Mouse (Mus musculus) megakaryocyte, embryonic 14.5 days (primary cell): ENCODE results near the gene Terb2. TPM values are rescaled to one million over a fixed set of nuclear protein-coding genes. Genes with fewer than 3 reads are reported as not detected.
A peak's percentile ranks its signal among the peaks of the same experiment; 100 is the strongest.

Experiments used
- H3K27me3 ChIP-seq: replicated peaks from 2 replicates; pipeline ENCODE3; 2012; ENCODE audit warnings: inconsistent platforms
- H3K36me3 ChIP-seq: replicated peaks from 2 replicates; pipeline ENCODE3; 2012; ENCODE audit warnings: low read length, inconsistent platforms, mixed read lengths
- H3K4me1 ChIP-seq: 2 replicates; pipeline ENCODE4 v1.6.1; 2012; ENCODE audit warnings: inconsistent platforms
- H3K4me3 ChIP-seq: replicated peaks from 2 replicates; pipeline ENCODE3; 2012; ENCODE audit warnings: moderate library complexity, mild to moderate bottlenecking, inconsistent platforms
- H3K9me3 ChIP-seq: 2 replicates; pipeline ENCODE4 v1.6.1; 2012; ENCODE audit warnings: inconsistent platforms
- FLI1 ChIP-seq: IDR thresholded peaks from 2 replicates; pipeline ENCODE4 v1.6.1; 2012; ENCODE audit warnings: low read length, inconsistent platforms, mixed read lengths
- GATA1 ChIP-seq: IDR thresholded peaks from 3 replicates; pipeline ENCODE4 v1.6.1; 2012; ENCODE audit warnings: mixed read lengths, low read length, inconsistent platforms, borderline replicate concordance
- polyA plus RNA-seq: library from polyadenylated mRNA; stranded (reverse); fragments of >175 nt; gene quantifications from 2 replicates; pipeline ENCODE4 v1.2.3, GENCODE M21; 2012; ENCODE audit warnings: low replicate concordance; ENCODE audit not compliant: insufficient read depth

Terb2 gene
- polyA plus RNA-seq, 1 experiment = not detected

DNA sequence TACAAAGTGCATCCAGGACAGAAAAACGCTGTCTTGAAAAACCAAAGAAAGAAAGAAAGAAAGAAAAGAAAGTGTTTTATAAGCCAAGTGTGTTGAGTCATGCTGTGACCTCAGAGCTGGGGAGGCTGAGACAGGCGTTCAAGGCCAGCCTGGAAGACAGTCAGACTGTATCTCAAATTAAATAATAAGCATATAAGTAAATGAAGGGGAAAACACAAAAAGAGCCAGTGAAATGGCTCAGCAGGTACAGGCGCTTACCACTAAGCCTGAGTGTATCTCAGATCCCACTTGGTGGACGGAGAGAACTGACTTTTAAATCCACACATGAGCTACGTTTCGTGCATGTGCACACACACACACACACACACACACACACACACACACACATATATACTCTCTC is 36.8 kb upstream of the Terb2 start:
- Histone ChIP-seq H3K27me3 (no peaks in the 10 kb centered on the region), H3K9me3 (no peaks in the 10 kb centered on the region), H3K4me1 (peaks cover 56% of the 10 kb centered on the region), H3K4me3 (peak overlapping the region; percentile 95), H3K36me3 (peaks cover 44% of the 10 kb centered on the region)
- TF ChIP-seq FLI1 (no peak), GATA1 (no peak)

DNA sequence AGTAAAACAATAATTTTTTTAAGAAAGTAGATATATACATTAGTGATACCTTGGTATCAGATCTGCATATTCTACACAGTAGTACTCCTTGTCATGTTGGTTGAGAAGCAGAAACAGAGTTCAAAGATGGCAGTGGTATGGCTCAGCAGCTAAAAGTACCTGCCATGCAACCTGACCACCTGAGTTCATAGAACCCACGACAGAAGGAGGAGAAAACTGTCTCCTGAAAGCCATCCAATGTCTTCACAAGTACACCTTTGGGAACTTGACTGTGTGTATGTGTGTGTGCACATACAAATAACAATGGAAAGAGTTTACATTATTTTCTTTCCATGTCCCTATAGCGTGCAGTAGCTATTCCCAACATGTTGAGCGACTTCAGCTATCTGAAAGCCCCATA is 36.4 kb upstream of the Terb2 start:
- H3K4me3 ChIP-seq = peak overlapping the region; percentile 95
- peaks cover 56% of the 10 kb centered on the region for H3K4me1 ChIP-seq
- no peak for TF ChIP-seq FLI1
- TF ChIP-seq GATA1 = no peak
- H3K9me3 ChIP-seq = no peaks in the 10 kb centered on the region
- peaks cover 48% of the 10 kb centered on the region for H3K36me3 ChIP-seq
- no peaks in the 10 kb centered on the region for H3K27me3 ChIP-seq

DNA sequence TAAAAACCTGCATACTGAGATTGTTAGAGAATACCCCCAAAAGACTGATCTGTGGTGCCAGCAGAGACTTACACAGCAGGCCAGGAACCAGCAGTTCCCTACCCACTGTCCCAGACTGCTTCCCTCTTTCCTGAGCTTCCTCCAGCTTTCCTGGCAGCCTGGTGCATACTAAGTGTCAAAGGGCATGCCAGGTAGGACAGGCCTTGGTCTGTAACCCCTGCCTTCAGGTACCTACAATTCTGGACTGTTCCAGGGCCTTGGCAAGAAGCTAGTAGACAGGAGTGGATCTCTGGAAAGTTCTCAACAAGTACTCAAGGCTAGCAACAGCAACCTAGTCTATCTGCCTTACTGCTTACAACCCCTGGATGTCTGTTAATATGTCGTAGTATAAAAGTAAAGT is 34.9 kb upstream of the Terb2 start:
- TF ChIP-seq FLI1 = no peak
- no peak for TF ChIP-seq GATA1
- Histone ChIP-seq H3K36me3 (peaks cover 61% of the 10 kb centered on the region), H3K9me3 (no peaks in the 10 kb centered on the region), H3K4me3 (peak overlapping the region; percentile 57), H3K4me1 (peaks cover 64% of the 10 kb centered on the region), H3K27me3 (no peaks in the 10 kb centered on the region)

DNA sequence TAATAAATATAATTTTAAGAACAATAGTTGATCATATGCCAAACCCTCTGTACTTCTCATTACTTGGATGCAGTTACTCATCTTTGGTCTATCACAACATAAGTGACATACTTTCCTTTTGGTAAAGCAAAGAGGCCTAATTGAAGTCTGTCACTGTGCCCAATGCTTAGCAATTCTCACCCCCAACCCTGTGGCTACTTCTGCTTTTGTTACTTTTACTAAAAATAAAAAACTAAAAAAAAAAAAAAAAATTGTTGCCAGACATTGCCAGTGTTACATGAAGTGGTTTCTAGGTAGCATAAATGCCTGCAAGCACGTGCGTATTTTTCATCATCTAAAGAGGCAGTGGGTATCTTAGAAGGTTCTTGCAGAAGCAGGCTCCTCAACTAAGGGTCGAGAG is 33.2 kb upstream of the Terb2 start:
- Histone ChIP-seq H3K36me3 (peaks cover 63% of the 10 kb centered on the region), H3K4me1 (peaks cover 60% of the 10 kb centered on the region), H3K27me3 (no peaks in the 10 kb centered on the region), H3K9me3 (no peaks in the 10 kb centered on the region), H3K4me3 (no peak overlapping the region)
- TF ChIP-seq GATA1 = no peak
- no peak for TF ChIP-seq FLI1

DNA sequence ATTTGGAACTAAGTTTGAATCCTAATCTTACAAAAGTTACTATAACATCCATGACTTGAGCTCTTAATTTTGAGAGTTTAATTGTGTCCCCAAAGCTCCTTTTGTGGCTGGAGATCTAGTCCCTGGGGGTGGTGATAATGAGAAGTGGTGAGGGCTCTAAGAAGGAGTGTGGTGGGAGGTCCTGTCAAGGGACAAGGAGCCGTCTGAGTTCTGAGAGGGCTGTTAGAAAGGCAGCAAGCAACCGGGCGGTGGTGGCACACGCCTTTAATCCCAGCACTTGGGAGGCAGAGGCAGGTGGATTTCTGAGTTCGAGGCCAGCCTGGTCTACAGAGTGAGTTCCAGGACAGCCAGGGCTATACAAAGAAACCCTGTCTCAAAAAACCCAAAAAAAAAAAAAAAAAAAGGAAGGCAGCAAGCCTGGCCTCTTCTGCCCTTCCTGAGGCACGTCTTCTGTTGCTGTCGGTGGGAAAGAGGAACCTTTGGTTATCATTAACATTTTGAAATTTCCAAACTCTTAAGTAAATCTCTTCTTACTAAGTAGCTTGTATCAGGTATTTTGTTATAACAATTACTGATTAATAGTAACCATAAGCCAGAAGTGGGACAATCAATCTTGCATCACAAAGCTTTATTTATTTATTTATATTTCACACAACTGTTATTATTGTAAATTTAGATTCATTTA is 32.2 kb upstream of the Terb2 start:
- H3K9me3 ChIP-seq = no peaks in the 10 kb centered on the region
- no peak for TF ChIP-seq GATA1
- no peak for TF ChIP-seq FLI1
- no peaks in the 10 kb centered on the region for H3K27me3 ChIP-seq
- no peak overlapping the region for H3K4me3 ChIP-seq
- H3K4me1 ChIP-seq = peaks cover 57% of the 10 kb centered on the region
- H3K36me3 ChIP-seq = peaks cover 63% of the 10 kb centered on the region

DNA sequence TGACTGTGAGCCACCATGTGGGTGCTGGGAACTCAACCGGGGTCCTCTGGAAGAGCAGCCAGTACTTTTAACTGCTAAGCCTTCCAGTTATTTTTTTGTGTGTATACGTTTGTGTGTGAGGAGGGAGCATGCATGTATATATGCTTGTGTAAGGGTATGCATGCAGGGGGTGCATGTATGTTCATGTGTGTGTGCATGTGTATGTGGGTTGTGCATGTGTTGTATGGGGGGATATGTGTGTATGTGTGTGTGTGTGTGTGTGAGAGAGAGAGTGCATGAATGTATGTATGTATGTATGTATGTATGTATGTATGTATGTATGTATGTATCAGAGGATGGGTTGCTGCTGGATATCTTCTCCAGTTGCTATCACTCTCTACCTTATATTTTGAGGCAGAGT is 31.6 kb upstream of the Terb2 start:
- Histone ChIP-seq H3K4me3 (no peak overlapping the region), H3K9me3 (no peaks in the 10 kb centered on the region), H3K4me1 (peaks cover 50% of the 10 kb centered on the region), H3K27me3 (no peaks in the 10 kb centered on the region), H3K36me3 (peaks cover 63% of the 10 kb centered on the region)
- no peak for TF ChIP-seq GATA1
- no peak for TF ChIP-seq FLI1

DNA sequence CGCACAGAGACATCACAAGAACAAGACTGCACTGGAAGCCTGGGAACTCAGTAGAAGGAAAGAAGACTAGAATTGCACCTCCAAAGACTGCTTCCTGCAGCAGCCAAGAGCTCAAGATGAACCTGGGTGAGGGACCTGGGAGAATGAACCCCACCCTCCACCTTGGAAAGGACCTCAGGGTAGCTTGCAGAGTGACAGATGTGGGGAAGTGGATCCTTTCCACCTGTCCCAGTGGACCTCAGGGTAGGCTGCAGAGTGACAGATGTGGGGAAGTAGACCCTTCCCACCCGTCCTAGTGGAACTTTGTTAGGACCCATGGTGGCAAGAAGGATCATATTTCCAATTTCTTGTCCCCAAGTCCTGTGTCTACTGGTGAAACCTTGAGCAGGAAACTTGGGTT is 30.8 kb upstream of the Terb2 start:
- Histone ChIP-seq H3K9me3 (no peaks in the 10 kb centered on the region), H3K36me3 (peaks cover 57% of the 10 kb centered on the region), H3K4me3 (no peak overlapping the region), H3K27me3 (no peaks in the 10 kb centered on the region), H3K4me1 (peaks cover 45% of the 10 kb centered on the region)
- no peak for TF ChIP-seq GATA1
- no peak for TF ChIP-seq FLI1

DNA sequence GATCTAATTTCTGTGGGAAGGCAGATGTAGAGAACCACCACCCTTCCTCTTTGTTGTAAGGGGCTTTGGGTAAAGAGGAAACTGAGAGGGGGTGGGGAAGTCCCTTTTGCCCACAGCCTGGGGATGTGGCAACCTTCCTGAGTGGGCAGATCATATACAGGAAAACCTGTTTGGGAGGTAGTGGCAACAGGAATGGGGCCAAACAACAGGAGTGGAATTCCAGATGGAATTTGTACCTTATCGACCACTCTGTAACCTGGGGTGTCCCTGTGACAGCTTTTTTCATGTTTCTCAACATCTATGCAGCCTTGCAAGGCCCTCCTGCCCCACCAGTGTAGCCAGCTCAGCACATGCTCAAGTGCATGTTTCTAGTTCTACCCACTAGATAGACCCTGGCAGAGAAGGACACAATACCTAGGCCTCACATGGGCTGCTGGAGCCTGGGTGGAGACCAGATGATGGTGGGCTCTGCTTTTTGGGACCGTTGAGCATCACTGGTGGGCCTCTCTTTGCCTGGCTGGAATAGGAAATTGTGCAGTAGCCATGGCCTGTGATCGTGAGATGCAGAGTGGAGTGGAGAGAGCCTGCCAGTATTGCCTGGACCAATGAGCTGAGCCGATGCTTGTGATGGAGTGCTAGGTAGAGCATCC is 29.9 kb upstream of the Terb2 start:
- peaks cover 49% of the 10 kb centered on the region for H3K36me3 ChIP-seq
- TF ChIP-seq GATA1 = no peak
- TF ChIP-seq FLI1 = no peak
- no peaks in the 10 kb centered on the region for H3K9me3 ChIP-seq
- no peaks in the 10 kb centered on the region for H3K27me3 ChIP-seq
- peaks cover 41% of the 10 kb centered on the region for H3K4me1 ChIP-seq
- no peak overlapping the region for H3K4me3 ChIP-seq

DNA sequence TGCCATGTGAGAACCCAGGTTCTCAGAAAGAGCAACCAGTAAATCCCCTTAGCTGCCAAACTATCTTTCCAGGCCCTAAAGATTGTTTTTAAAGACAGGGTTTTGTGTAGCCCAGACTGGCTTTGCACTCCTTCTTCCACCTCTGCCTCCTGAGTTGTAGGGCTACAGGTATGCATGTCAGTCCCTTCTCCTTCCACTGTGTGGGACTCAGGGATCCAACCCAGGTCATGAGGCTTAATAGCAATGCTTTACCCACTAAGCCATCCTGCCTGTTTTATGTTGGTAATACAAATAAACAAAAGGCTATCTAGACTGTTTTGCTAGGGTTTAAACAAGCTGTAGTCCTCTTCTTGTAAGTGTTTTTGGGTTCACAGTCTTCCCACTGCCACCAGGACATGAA is 28.5 kb upstream of the Terb2 start:
- peaks cover 35% of the 10 kb centered on the region for H3K36me3 ChIP-seq
- TF ChIP-seq GATA1 (no peak), FLI1 (no peak)
- H3K9me3 ChIP-seq = no peaks in the 10 kb centered on the region
- H3K4me1 ChIP-seq = peaks cover 42% of the 10 kb centered on the region
- no peaks in the 10 kb centered on the region for H3K27me3 ChIP-seq
- H3K4me3 ChIP-seq = no peak overlapping the region

DNA sequence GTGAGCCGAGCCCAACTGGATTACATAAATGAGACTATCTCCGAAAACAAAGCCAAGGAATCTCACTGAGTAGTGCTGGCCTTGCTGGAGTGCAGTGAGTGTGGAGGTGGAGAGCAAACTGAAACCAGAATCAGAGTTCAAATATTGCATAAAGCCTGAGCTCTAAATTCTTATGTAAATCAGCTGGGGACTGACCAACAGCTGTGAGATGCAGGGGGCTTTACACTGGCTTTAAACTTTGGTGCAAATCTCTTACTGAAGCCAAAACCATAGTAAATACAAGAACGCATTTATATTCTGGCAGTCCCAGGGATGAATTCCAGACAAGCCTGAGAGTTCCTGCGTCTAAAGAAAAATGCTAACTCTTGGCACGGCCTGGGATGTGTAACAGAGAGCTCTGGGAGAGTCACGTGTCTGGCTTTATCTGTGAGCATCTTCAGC is 27.7 kb upstream of the Terb2 start:
- TF ChIP-seq FLI1 = no peak
- TF ChIP-seq GATA1 = no peak
- no peaks in the 10 kb centered on the region for H3K27me3 ChIP-seq
- H3K4me1 ChIP-seq = peaks cover 43% of the 10 kb centered on the region
- H3K4me3 ChIP-seq = no peak overlapping the region
- no peaks in the 10 kb centered on the region for H3K9me3 ChIP-seq
- H3K36me3 ChIP-seq = peaks cover 26% of the 10 kb centered on the region
